Comparison of ENCODE assay signal across 8 mouse cellular contexts in the genomic region with DNA sequence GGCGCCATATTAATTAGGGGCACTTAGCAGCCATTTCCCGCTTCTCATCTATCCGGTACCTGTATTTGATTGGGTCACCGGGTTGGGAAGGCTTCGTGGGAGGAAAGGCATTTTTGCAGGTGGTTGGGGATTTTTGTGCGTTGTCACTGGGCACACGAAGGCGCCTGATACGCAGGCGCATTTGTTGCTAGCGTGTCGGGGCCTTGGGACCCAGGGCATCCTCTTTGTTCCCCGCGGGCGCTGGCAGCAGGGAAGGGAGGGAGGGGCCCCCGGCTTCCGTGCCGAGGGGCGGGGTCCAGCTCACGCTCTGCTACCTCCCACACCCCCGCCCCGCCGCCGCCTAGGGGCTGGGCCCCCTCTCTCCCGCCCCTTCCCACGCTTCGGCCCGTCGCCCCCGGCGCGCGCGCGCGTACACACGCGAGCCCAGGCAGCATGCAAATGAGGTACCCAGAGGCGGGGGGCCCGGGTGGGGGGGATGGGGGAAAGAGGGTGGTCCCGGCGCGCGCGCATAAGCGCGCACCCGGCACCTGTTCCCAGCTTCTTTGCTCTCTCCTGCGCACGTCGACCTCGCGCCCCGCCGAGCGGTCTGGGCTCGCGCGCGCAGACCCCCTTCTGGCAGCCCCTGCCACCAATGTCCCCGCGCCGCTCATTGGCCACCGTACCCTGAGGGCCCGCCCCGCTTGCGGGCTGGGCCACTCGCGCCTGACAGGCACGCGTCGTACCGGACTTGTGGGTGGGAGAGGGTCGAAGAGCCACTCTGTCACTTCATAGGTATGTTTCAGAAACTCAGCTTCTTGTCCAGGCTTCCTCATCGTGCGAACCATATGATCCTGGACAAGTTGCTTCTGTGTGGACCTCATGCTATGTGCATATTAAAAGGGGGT. TPM values are rescaled to one million over a fixed set of nuclear protein-coding genes. Genes with fewer than 3 reads are reported as not detected.
A peak's percentile ranks its signal among the peaks of the same experiment; 100 is the strongest.
DNase-seq lines count a peak whose midpoint lies in the region; ATAC-seq and TF ChIP-seq lines count a peak whose summit lies in the region.

TSS of gene Gm44973 (plus strand) at position 379 of the 884 bp plus-strand sequence.

- peak within 1 kb of the TSS; percentile 80 for H3K9ac ChIP-seq in embryonic facial prominence, embryonic 11.5 days (replicated peaks; ENCODE audit: low read length)
- H3K9ac ChIP-seq in intestine, postnatal 0 days (ENCODE audit: low read depth, low read length) = peak within 1 kb of the TSS; percentile 83

- H3K27me3 ChIP-seq in embryonic facial prominence, embryonic 11.5 days (ENCODE audit: control insufficient read depth, insufficient read depth, low read length) = no peaks in the 10 kb centered on the region
- H3K27me3 ChIP-seq in intestine, postnatal 0 days (replicated peaks; ENCODE audit: control insufficient read depth, insufficient read depth, low read length) = no peaks in the 10 kb centered on the region
- H3K27me3 ChIP-seq in midbrain, embryonic 10.5 days (ENCODE audit: low read depth, poor library complexity, severe bottlenecking) = no peaks in the 10 kb centered on the region

- no peak for TF ChIP-seq CTCF in intestine, postnatal 0 days (IDR thresholded peaks at IDR 0.05; ENCODE audit: low read depth)

- no peaks in the 10 kb centered on the region for H3K9me3 ChIP-seq in embryonic facial prominence, embryonic 11.5 days (replicated peaks; ENCODE audit: control insufficient read depth, low read length)
- no peaks in the 10 kb centered on the region for H3K9me3 ChIP-seq in intestine, postnatal 0 days (ENCODE audit: control insufficient read depth)
- no peaks in the 10 kb centered on the region for H3K9me3 ChIP-seq in midbrain, embryonic 10.5 days (replicated peaks)

- H3K4me3 ChIP-seq in embryonic facial prominence, embryonic 11.5 days (ENCODE audit: low read depth, low read length) = peak within 1 kb of the TSS; percentile 62
- H3K4me3 ChIP-seq in intestine, postnatal 0 days (ENCODE audit: low read depth, low read length) = peak within 1 kb of the TSS; percentile 60
- peak within 1 kb of the TSS; percentile 77 for H3K4me3 ChIP-seq in midbrain, embryonic 10.5 days

- peak; percentile 97 for DNase-seq in adrenal gland, postnatal 25 days
- peak; percentile 96 for DNase-seq in embryonic facial prominence, embryonic 11.5 days (ENCODE audit: low spot score)
- peak; percentile 90 to 91 for DNase-seq in left cerebral cortex, postnatal 36 days (ENCODE audit: low spot score in 2 of 2)
- DNase-seq in midbrain, embryonic 10.5 days (ENCODE audit: low spot score) = peak; percentile 98
- peak; percentile 95 for DNase-seq in right cerebral cortex, postnatal 4 days
- DNase-seq in yolk sac, embryonic 10.5 days (ENCODE audit: low spot score) = peak; percentile 98

- no peaks in the 10 kb centered on the region; the same call in 1 of the 2 replicates for H3K4me1 ChIP-seq in embryonic facial prominence, embryonic 11.5 days (ENCODE audit: control insufficient read depth, insufficient read depth, low read length)
- peaks cover 3% of the 10 kb centered on the region; the same call in 1 of the 2 replicates for H3K4me1 ChIP-seq in intestine, postnatal 0 days (replicated peaks; ENCODE audit: control insufficient read depth, insufficient read depth, low read length)
- H3K4me1 ChIP-seq in midbrain, embryonic 10.5 days = peaks cover 20% of the 10 kb centered on the region

- H3K4me2 ChIP-seq in embryonic facial prominence, embryonic 11.5 days (ENCODE audit: low read depth, low read length) = peak within 1 kb of the TSS; percentile 54
- H3K4me2 ChIP-seq in intestine, postnatal 0 days (replicated peaks; ENCODE audit: low read depth) = peak within 1 kb of the TSS; percentile 82

- H3K27ac ChIP-seq in embryonic facial prominence, embryonic 11.5 days (replicated peaks; ENCODE audit: low read depth, low read length) = peak within 1 kb of the TSS; percentile 97
- peak within 1 kb of the TSS; percentile 100 for H3K27ac ChIP-seq in intestine, postnatal 0 days (ENCODE audit: low read depth, low read length)
- peak within 1 kb of the TSS; percentile 99 for H3K27ac ChIP-seq in midbrain, embryonic 10.5 days (replicated peaks)

- intact Hi-C loops in left cerebral cortex, postnatal 36 days (cut with DNase I) = no loop called here

- peaks cover 16% of the 10 kb centered on the region for H3K36me3 ChIP-seq in embryonic facial prominence, embryonic 11.5 days (replicated peaks; ENCODE audit: control insufficient read depth, insufficient read depth, low read depth, low read length)
- peaks cover 35% of the 10 kb centered on the region for H3K36me3 ChIP-seq in intestine, postnatal 0 days (ENCODE audit: control insufficient read depth, insufficient read depth)
- H3K36me3 ChIP-seq in midbrain, embryonic 10.5 days = peaks cover 42% of the 10 kb centered on the region

- ATAC-seq in embryonic facial prominence, embryonic 11.5 days (replicated peaks; ENCODE audit: insufficient number of reproducible peaks, low FRiP score, low TSS enrichment, low read depth) = peak; percentile 79
- ATAC-seq in granulocyte monocyte progenitor cell, adult 5-6 weeks (replicated peaks; ENCODE audit: poor library complexity, severe bottlenecking) = peak; percentile 51
- ATAC-seq in intestine, postnatal 0 days = peak; percentile 75

- WGBS in embryonic facial prominence, embryonic 11.5 days = under 1% methylated on average over 33 of the region's 76 CpGs
- WGBS in intestine, postnatal 0 days = under 1% methylated on average over 47 of the region's 76 CpGs
- WGBS in midbrain, embryonic 10.5 days = under 1% methylated on average over 65 of the region's 76 CpGs

RNA-seq across cellular contexts. Expression of gene Gm44973, which starts in this region (rescaled TPM):
- total RNA-seq in adrenal gland, postnatal 25 days (2021) = not detected in 2 replicates
- polyA plus RNA-seq in embryonic facial prominence, embryonic 11.5 days (2014; fragmentation: Nextera tagmentation; extraction: Ambion mirVana) = 0.59 TPM in 1 of 2 replicates, not detected in the other
- total RNA-seq in granulocyte monocyte progenitor cell, adult 5-6 weeks (2014; fragmentation: Nextera tagmentation) = not detected in 2 replicates
- total RNA-seq in granulocyte monocyte progenitor cell, adult 5-6 weeks (2017) = 7.5 TPM in 1 of 2 replicates, not detected in the other
- 4.4 and 4.7 TPM in 2 replicates for polyA plus RNA-seq in intestine, postnatal 0 days (2015; fragmentation: Nextera tagmentation; extraction: Ambion mirVana)
- not detected for total RNA-seq in left cerebral cortex, postnatal 36 days (2021)
- 1.2 and 1.5 TPM in 2 replicates for polyA plus RNA-seq in midbrain, embryonic 10.5 days (2016; fragmentation: Nextera tagmentation; extraction: Ambion mirVana)

Comparison
In these comparisons a context has a peak if more than half of its experiments do, and no peak if none do; other contexts are left out.
1. Peak in every context shown above with its lines: DNase-seq, ATAC-seq, H3K4me3 ChIP-seq and H3K27ac ChIP-seq.
2. Peak in DNase-seq in adrenal gland, postnatal 25 days; RNA of the gene not detected or under 1 TPM.
3. Peak in DNase-seq, ATAC-seq, H3K4me3 ChIP-seq, H3K27ac ChIP-seq, H3K9ac ChIP-seq and H3K4me2 ChIP-seq in embryonic facial prominence, embryonic 11.5 days; RNA of the gene not detected or under 1 TPM.
4. Peak in DNase-seq in left cerebral cortex, postnatal 36 days; RNA of the gene not detected or under 1 TPM.